Mouse (Mus musculus): ENCODE measurements at regions not wholly inside any gene's neighbourhood (a gene's known extent, or its start where the extent isn't known, plus 50 kb on each side); places are given as distances from the start of the nearest gene placed in this dataset.

DNA sequence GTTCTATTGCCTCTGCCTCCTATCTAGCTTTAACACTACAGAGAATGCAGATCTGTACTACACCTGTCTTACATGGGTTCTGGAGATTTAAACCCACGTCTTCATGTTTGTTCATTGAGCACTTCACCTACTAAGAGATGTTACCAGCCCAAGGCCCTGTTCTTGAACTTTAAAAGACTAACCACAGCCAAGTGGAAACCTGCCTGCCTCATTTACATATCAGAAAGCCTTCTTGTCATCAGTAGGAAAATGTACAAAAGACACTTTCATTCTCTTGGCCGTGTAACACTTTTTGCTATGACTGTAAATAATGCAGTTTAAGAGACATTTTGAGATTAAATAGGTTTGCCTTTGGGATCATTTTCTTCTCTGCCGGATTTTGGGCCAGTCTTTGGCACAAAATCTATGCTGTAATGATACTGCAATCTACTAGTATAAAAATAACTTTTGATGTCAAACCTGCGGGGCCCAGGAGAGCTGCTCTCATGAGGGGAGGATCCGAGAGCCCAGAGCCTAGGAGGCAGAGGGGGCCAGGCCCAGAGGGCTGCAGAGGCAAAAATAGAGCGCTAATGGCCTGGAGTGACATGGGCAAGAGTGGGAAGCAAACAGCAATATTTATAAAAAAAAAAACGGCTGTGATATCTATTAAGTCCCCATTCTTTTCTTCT is 318.4 kb upstream of the Myo3a start:
- DNase-seq (ENCODE audit: low spot score): no peak

DNA sequence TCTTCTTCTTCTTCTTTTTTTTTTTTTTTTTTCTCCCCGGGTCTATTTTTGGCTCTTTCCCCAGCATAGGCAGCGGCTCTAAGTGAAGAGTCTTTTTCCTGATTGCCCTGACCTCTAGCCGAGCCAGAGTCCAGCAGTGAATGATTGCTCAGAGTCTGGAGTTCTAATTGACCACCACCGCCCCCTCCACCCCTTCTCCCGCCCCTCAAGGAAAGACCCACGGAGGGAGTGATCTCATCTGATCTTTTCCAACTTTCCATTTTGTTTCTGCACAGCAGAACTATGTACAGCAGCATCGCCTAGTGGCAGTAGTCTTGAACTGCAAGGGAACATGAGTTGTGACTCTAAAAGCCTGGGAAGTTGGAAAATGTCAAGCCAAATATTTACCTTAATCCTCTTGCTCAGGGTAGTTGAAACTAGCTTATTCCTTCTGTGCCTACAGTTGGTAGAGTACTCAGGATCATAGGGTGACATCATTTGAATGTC is 317.8 kb upstream of the Myo3a start:
- peak; percentile 32 for DNase-seq (ENCODE audit: low spot score)

DNA sequence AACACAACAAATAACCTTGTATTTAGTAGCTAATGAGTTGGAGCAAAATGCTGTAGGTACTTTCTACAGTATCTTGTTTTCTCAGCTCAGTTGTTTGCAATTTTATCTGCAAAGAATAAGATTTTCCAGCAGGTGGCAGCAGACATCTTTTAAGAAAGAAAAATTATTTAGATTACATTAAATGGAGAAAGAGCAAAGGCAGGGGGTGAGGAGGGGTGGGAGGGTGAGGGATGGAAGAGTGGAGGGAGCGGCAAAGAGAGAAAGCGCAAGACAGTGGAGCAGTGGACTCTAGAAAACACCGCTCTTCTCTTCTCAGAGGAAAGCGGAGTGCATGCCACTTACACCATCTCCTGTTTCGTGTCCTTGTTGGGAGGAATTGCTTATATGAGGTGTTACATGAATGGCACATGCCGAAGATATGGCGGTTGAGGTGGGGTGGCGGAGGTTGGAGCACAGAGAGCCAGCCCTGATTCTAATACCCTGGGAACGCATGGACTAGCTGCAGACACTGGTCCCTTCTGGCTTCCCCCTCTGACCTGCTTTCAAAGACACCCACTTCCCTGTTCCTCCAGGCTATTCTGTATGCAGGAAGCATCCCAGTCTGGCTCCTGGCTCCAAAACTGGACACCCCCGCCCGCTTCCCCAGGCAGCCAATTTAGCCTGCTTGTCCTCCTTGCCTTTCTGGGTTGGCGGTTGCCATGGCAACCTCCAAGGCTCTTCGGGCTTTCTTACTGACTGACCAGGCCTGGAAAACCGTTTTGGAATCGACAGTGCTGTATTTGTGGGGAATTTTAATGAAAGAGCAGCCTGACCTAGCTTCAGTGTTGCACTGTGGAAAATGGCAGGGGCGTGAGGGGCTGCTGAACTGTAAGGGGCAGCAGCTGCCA is 309.3 kb upstream of the Myo3a start:
- no peak for DNase-seq (ENCODE audit: low spot score)

GRCm38 (mm10) chr2:21919091-21919490 is 308.2 kb upstream of the Myo3a start:
- DNase-seq (ENCODE audit: low spot score): no peak

GRCm38 (mm10) chr2:21927656-21928055 is 299.6 kb upstream of the Myo3a start:
- no peak for DNase-seq (ENCODE audit: low spot score)

DNA sequence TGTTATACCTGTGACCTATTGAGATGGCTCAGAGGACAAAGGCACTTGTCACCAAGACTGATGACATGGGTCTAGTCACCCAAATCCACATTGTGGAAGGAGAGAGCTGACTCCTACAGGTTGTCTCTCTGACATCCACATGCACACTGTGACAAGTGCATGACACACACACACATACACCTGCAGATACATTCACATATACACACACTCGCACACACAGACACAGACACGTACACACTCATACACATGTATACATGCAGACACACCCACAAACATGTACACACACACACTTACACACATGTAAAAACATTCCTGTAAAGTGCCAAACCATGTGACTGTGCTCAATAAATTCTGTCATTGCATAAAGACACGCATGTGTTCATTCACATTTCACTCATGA is 287.3 kb upstream of the Myo3a start:
- no peak for DNase-seq (ENCODE audit: low spot score)

DNA sequence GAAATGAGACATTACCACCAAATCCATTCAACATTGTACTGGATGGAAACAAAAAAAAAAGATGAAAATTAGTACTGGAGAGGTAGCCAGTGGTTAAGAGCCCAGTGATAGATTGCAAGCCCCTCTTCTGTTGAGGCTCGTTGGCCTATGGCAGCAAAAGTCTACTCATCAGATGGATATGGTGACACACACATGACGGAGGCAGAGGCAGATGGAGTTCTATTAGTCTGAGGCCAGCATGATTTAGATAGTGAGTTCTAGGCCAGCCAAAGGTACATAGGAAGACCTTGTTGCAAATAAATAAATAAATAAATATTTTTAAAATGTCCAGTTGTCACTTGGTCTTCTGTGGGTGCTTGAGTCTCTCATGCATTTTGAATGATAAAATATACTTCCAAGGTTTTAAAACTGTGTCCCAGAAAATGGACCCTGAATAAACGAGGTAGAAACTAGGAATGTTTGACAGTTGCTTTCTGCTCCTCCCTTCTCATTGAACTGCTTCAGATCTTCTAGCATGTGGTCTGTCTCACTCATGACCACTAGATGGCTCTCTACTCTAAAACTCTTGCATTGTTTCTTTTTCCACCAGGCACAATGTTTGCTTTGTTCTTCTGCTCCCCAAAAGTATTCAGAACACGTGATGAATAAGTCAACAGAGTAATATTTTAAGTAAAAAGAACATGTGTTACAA is 286.4 kb upstream of the Myo3a start:
- no peak for DNase-seq (ENCODE audit: low spot score)

DNA sequence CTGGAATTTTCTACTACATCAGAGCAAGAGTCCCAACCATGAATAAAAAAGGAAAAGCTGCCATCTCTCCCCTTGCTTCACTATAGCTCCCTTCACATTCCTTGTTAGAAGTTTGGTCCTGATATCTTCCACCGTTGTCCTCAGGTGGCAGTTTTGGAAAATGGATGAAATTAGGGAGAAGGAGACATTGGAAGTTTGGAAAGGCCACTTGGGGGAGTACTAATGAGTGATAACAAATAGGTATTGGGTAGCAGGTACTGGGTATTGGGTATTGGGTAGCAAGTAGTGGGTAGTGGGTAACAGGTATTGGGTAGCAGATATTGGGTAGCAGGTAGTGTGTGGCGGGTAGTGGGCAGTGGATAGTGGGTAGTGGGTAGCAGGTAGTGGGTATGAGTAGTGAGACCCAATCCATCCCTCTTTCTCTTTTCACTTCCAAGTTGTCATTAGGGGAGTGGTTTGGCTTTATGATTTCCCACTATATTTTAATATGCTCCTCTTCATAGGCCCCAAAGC is 285.8 kb upstream of the Myo3a start:
- DNase-seq (ENCODE audit: low spot score): no peak

DNA sequence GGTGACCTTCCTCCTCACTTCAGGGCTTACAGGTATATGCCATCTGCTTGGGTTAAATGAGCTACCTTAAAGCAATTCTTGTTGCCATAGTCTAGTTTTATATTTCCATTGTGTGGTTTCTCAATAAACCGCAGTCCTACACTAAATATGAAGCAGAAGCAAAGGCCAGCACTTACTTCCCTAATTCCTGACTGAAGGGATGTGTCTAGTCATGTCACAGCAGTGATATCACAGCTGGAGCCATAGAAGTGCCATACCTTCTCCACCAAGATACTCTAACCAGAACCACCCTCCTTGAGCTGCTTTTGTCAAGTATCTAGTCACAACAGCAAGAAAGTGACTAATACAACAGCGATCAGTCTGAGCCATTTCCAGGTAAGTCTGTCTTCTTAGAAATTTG is 283.6 kb upstream of the Myo3a start:
- no peak for DNase-seq (ENCODE audit: low spot score)

GRCm38 (mm10) chr2:21946484-21946883 is 280.8 kb upstream of the Myo3a start:
- DNase-seq (ENCODE audit: low spot score): no peak

DNA sequence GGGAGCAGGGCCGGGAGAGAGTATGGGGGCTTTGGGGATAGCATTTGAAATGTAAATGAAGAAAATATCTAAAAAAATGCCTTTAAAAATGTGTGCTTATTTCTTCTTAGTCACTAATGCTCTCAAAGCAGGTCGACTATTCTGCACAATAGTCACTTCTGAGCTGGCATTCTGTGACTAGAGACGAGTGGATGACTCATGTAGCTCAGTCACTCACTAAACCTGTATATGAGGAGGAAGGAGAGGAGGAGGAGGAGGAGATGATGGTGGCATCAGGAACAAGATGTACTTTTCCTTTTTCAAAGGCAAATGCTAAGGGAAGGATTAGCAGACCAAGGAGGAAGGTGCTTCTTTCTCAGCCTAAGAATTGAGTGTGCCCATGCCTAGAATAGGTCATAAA is 276.0 kb upstream of the Myo3a start:
- no peak for DNase-seq (ENCODE audit: low spot score)

DNA sequence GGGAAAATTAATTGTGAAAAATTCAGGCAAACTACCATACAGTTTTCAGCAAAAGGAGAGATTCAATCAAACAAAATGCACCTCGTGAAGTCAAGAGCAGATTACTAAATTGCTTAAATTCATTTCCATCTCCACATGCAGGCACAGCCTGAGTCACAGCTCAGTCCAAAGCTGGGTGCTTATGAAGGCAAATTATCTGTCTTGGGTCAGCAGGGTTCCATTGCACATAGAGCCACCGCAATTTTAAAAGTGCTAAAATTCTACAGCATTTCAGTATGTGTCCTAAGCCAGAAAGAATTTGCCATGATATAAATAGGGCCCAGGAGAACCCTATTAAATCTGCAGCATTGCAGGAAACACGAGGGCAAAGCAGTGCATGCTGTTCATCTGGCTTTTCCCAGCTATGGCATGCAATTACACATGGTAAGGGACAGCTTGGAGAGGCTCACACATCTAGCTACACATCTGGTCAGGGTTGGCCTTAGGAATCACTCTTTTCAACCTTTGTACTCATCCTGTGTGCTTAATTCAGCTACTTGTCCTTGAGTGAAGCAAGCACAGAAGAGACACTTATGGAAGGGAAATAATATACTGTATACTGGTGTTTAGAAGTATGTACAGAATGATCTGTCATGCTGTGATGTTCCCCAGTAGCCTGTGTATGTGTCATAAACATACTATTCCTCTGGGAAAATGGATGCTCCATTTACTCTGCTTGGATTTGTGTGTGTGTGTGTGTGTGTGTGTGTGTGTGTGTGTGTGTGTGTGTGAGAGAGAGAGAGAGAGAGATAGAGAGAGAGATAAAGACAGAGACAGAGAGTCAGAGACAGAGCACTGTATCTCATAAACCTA is 271.0 kb upstream of the Myo3a start:
- no peak for DNase-seq (ENCODE audit: low spot score)

GRCm38 (mm10) chr2:21958365-21958764 is 268.9 kb upstream of the Myo3a start:
- no peak for DNase-seq (ENCODE audit: low spot score)

DNA sequence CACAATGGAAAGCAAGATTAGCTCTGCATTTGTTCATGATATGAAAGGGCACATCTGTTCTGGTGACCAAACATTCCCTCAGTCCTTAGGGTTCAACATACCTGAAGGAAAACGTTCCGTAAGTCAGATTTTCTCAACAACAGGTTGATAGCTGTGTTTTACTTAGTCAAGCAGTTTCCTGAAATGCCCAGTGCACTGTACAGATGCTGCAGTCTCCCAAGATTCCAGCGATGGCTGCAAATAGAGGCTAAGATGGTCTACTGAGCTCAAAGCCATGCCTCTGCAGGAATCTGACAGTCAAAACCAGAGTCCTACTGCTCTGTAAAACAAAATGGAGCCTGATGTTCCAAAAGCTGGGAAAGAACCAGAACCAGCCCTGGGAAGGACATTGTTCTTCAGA is 268.5 kb upstream of the Myo3a start:
- no peak for DNase-seq (ENCODE audit: low spot score)

DNA sequence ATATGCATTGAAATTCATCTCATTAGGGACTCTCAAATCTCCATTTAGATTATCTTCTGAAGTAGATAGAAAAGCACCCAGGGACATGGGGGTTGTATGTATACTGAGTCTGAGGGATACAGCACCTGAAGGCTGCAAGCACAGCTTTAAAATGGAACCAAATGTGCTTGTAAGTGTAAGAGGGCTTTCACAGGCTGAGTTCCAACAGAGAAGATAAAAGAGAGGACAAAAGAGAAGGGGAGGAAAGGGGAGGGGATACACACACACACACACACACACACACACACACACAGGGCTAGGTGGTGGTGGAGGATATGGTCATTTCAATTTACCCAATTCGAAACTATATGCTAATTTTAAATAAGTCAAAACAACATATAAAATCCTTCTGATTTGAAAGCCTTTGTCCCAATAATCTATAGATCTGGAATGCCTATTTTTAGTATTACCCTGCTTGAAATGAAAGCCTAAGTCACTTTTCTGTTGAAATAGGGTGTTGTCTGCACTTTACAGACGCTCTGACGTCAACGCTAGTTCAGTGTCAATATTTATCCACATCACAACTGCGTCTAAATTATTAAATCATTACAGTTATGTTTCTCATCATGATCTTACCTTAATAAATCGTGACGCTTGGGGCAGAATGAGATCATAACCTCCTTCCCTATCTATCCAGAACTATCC is 263.8 kb upstream of the Myo3a start:
- no peak for DNase-seq (ENCODE audit: low spot score)

DNA sequence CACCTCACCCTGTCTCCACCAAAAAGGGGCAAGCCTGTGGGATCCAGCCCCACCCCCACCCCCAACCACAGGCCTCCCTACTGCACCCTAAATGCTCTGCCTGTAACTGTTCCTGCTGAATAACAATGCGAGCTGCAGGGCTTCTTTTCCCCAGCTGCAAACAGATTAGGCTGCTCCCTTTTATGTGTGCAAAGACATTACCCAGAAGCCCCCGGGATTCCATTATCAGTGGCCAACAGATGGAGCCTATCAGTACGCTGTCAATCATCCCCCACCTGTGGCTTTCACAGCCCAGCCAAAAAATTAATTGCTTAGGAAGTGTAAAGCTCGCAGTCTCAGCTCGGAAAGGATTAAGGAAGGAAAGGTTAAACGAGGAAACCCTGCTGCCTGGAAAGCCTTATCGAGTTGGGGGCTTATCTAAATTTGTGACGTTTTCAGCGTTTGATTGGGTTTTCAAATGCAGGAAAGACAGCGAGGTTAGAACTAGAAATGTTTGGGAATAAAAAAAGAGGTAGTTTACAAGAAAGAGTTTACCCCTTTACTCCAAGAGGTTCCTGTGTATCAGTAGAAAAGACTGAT is 263.2 kb upstream of the Myo3a start:
- DNase-seq (ENCODE audit: low spot score): no peak

GRCm38 (mm10) chr2:21970774-21971406 is 256.4 kb upstream of the Myo3a start:
- DNase-seq (ENCODE audit: low spot score): no peak

GRCm38 (mm10) chr2:21974599-21974998 is 252.7 kb upstream of the Myo3a start:
- no peak for DNase-seq (ENCODE audit: low spot score)

DNA sequence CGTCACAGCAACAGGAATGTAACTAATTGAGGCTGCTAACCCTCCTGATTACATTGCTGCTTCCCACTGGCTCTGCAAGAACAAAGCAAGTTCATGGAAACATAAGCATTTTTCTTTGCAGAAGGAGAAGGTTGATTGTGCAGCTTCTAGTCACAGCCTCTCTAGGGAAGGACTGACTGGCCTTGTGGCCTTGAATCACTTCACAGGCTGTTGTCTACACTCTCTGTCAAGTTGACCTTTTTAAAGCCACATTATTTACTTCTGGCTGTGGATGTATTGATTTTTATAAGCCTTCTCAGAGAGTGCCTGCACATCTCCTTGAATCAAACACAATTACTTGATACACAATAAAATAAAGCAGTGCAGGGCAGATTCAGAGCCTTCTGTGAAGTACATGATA is 251.8 kb upstream of the Myo3a start:
- no peak for DNase-seq (ENCODE audit: low spot score)

- DNase-seq (ENCODE audit: low spot score): no peak
These were observed 251.0 kb upstream of the Myo3a start for GRCm38 (mm10) chr2:21976337-21976736.

Measured in ovary, postnatal 10 days (tissue).